Mouse (Mus musculus): ENCODE results near the gene Dppa2.
"Not testable (repeated sequence)": the region's sequence is repeated elsewhere in the genome, so short reads cannot be mapped to it uniquely, and the experiment has no call there.

Dppa2 gene

GRCm38 (mm10) chr16:48285517-48285916, 18.2 kb upstream of the Dppa2 start:
- Histone ChIP-seq H3K4me3 (replicated peaks; ENCODE audit: low read length) (peak overlapping the region; percentile 87), H3K4me1 (replicated peaks; ENCODE audit: low read depth, low read length) (peaks cover 64% of the 10 kb centered on the region), H3K27me3 (ENCODE audit: insufficient read depth, low read length) (no peaks in the 10 kb centered on the region), H3K9me3 (ENCODE audit: low read length) (no peaks in the 10 kb centered on the region), H3K36me3 (ENCODE audit: insufficient read depth, low read length) (peaks cover 46% of the 10 kb centered on the region)
- TF ChIP-seq CTCF (conservative IDR thresholded peaks at IDR 0.05; ENCODE audit: low read length) (no peak), POU5F1 (IDR thresholded peaks at IDR 0.05; ENCODE audit: borderline replicate concordance, low read length) (no peak), NANOG (IDR thresholded peaks at IDR 0.05; ENCODE audit: borderline replicate concordance, low read length) (no peak)

GRCm38 (mm10) chr16:48297384-48298136, 6.1 kb upstream of the Dppa2 start:
- peaks cover 79% of the 10 kb centered on the region for H3K36me3 ChIP-seq (ENCODE audit: insufficient read depth, low read length)
- TF ChIP-seq POU5F1 (IDR thresholded peaks at IDR 0.05; ENCODE audit: borderline replicate concordance, low read length) (no peak), NANOG (IDR thresholded peaks at IDR 0.05; ENCODE audit: borderline replicate concordance, low read length) (no peak), CTCF (conservative IDR thresholded peaks at IDR 0.05; ENCODE audit: low read length) (no peak)
- H3K4me1 ChIP-seq (replicated peaks; ENCODE audit: low read depth, low read length), result peaks cover 63% of the 10 kb centered on the region
- H3K4me3 ChIP-seq (replicated peaks; ENCODE audit: low read length), result no peak overlapping the region
- H3K9me3 ChIP-seq (ENCODE audit: low read length), result no peaks in the 10 kb centered on the region
- H3K27me3 ChIP-seq (ENCODE audit: insufficient read depth, low read length), result no peaks in the 10 kb centered on the region

- H3K4me1 ChIP-seq (replicated peaks; ENCODE audit: low read depth, low read length), result peaks cover 64% of the 10 kb centered on the region
- H3K9me3 ChIP-seq (ENCODE audit: low read length), result no peaks in the 10 kb centered on the region
- no peak overlapping the region for H3K4me3 ChIP-seq (replicated peaks; ENCODE audit: low read length)
- H3K27me3 ChIP-seq (ENCODE audit: insufficient read depth, low read length), result no peaks in the 10 kb centered on the region
- TF ChIP-seq CTCF (conservative IDR thresholded peaks at IDR 0.05; ENCODE audit: low read length), result no peak
- TF ChIP-seq NANOG (IDR thresholded peaks at IDR 0.05; ENCODE audit: borderline replicate concordance, low read length), result no peak
- no peak for TF ChIP-seq POU5F1 (IDR thresholded peaks at IDR 0.05; ENCODE audit: borderline replicate concordance, low read length)
- H3K36me3 ChIP-seq (ENCODE audit: insufficient read depth, low read length), result peaks cover 56% of the 10 kb centered on the region
Observed at GRCm38 (mm10) chr16:48299884-48300283, 3.8 kb upstream of the Dppa2 start.

- Histone ChIP-seq H3K27me3 (ENCODE audit: insufficient read depth, low read length) (no peaks in the 10 kb centered on the region), H3K9me3 (ENCODE audit: low read length) (no peaks in the 10 kb centered on the region), H3K4me3 (replicated peaks; ENCODE audit: low read length) (peak overlapping the region; percentile 61), H3K4me1 (replicated peaks; ENCODE audit: low read depth, low read length) (peaks cover 69% of the 10 kb centered on the region), H3K36me3 (ENCODE audit: insufficient read depth, low read length) (peaks cover 16% of the 10 kb centered on the region)
- no peak for TF ChIP-seq CTCF (conservative IDR thresholded peaks at IDR 0.05; ENCODE audit: low read length)
Observed at GRCm38 (mm10) chr16:48303983-48304382, 275 bp downstream of the Dppa2 start.

GRCm38 (mm10) chr16:48308916-48309315, 5.2 kb downstream of the Dppa2 start:
- TF ChIP-seq NANOG (IDR thresholded peaks at IDR 0.05; ENCODE audit: borderline replicate concordance, low read length), result peak; percentile 59
- not testable (repeated sequence) for H3K27me3 ChIP-seq (ENCODE audit: insufficient read depth, low read length); H3K9me3 ChIP-seq (ENCODE audit: low read length)
- peaks cover 79% of the 10 kb centered on the region for H3K4me1 ChIP-seq (replicated peaks; ENCODE audit: low read depth, low read length)
- peaks cover 26% of the 10 kb centered on the region for H3K36me3 ChIP-seq (ENCODE audit: insufficient read depth, low read length)
- 0 out of 2 replicates have a peak overlapping the region, but pooled peaks have one; percentile 10 for H3K4me3 ChIP-seq (replicated peaks; ENCODE audit: low read length)

- TF ChIP-seq POU5F1 (IDR thresholded peaks at IDR 0.05; ENCODE audit: borderline replicate concordance, low read length), result no peak
- no peaks in the 10 kb centered on the region for H3K9me3 ChIP-seq (ENCODE audit: low read length)
- H3K27me3 ChIP-seq (ENCODE audit: insufficient read depth, low read length), result no peaks in the 10 kb centered on the region
- H3K4me3 ChIP-seq (replicated peaks; ENCODE audit: low read length), result peak overlapping the region; percentile 82
- H3K4me1 ChIP-seq (replicated peaks; ENCODE audit: low read depth, low read length), result peaks cover 81% of the 10 kb centered on the region
- H3K36me3 ChIP-seq (ENCODE audit: insufficient read depth, low read length), result peaks cover 38% of the 10 kb centered on the region
Observed at GRCm38 (mm10) chr16:48309912-48310630, 6.4 kb downstream of the Dppa2 start.

GRCm38 (mm10) chr16:48315294-48315693, 11.6 kb downstream of the Dppa2 start:
- Histone ChIP-seq H3K9me3 (ENCODE audit: low read length) (no peaks in the 10 kb centered on the region), H3K4me1 (replicated peaks; ENCODE audit: low read depth, low read length) (peaks cover 68% of the 10 kb centered on the region)
- TF ChIP-seq CTCF (conservative IDR thresholded peaks at IDR 0.05; ENCODE audit: low read length), result no peak
- no peak for TF ChIP-seq POU5F1 (IDR thresholded peaks at IDR 0.05; ENCODE audit: borderline replicate concordance, low read length)
- no peak for TF ChIP-seq NANOG (IDR thresholded peaks at IDR 0.05; ENCODE audit: borderline replicate concordance, low read length)

GRCm38 (mm10) chr16:48320781-48321180, 17.1 kb downstream of the Dppa2 start:
- Histone ChIP-seq H3K4me3 (replicated peaks; ENCODE audit: low read length) (no peak overlapping the region), H3K36me3 (ENCODE audit: insufficient read depth, low read length) (peaks cover 46% of the 10 kb centered on the region), H3K4me1 (replicated peaks; ENCODE audit: low read depth, low read length) (peaks cover 51% of the 10 kb centered on the region), H3K9me3 (ENCODE audit: low read length) (no peaks in the 10 kb centered on the region), H3K27me3 (ENCODE audit: insufficient read depth, low read length) (no peaks in the 10 kb centered on the region)
- TF ChIP-seq CTCF (conservative IDR thresholded peaks at IDR 0.05; ENCODE audit: low read length), result peak; percentile 54
- no peak for TF ChIP-seq NANOG (IDR thresholded peaks at IDR 0.05; ENCODE audit: borderline replicate concordance, low read length)

More at GRCm38 (mm10) chr16:48315294-48315693, 11.6 kb downstream of the Dppa2 start:
- Histone ChIP-seq H3K27me3 (ENCODE audit: insufficient read depth, low read length) (no peaks in the 10 kb centered on the region), H3K36me3 (ENCODE audit: insufficient read depth, low read length) (peaks cover 89% of the 10 kb centered on the region), H3K4me3 (replicated peaks; ENCODE audit: low read length) (no peak overlapping the region)

GRCm38 (mm10) chr16:48323133-48323532, 19.4 kb downstream of the Dppa2 start:
- Histone ChIP-seq H3K27me3 (ENCODE audit: insufficient read depth, low read length) (no peaks in the 10 kb centered on the region), H3K36me3 (ENCODE audit: insufficient read depth, low read length) (peaks cover 22% of the 10 kb centered on the region), H3K9me3 (ENCODE audit: low read length) (no peaks in the 10 kb centered on the region), H3K4me1 (replicated peaks; ENCODE audit: low read depth, low read length) (peaks cover 44% of the 10 kb centered on the region), H3K4me3 (replicated peaks; ENCODE audit: low read length) (no peak overlapping the region)
- no peak for TF ChIP-seq NANOG (IDR thresholded peaks at IDR 0.05; ENCODE audit: borderline replicate concordance, low read length)
- TF ChIP-seq POU5F1 (IDR thresholded peaks at IDR 0.05; ENCODE audit: borderline replicate concordance, low read length), result no peak
- TF ChIP-seq CTCF (conservative IDR thresholded peaks at IDR 0.05; ENCODE audit: low read length), result no peak
